Mouse (Mus musculus) liver, embryonic 14.5 days (tissue): ENCODE results near the gene Tbl1x.

ENCODE experiments used
- CTCF ChIP-seq: IDR thresholded peaks from 2 replicates; pipeline ENCODE4 v1.5.1; 2016; ENCODE audit warnings: antibody characterized with exemption, low read depth, control low read depth
- EP300 ChIP-seq: IDR thresholded peaks from 2 replicates; pipeline ENCODE4 v1.6.1; 2016; ENCODE audit warnings: antibody characterized with exemption, low read depth

- TF ChIP-seq CTCF = no peak
- no peak for TF ChIP-seq EP300
These were observed 154.2 kb downstream of the Tbl1x start for GRCm38 (mm10) chrX:77665030-77665429.
